Mouse (Mus musculus): ENCODE measurements around the gene Btrc. TPM values are rescaled to one million over a fixed set of nuclear protein-coding genes. Genes with fewer than 3 reads are reported as not detected.

Gene Btrc
- polyA plus RNA-seq, 1 experiment from 2014 or later: 45.0 TPM

GRCm38 (mm10) chr19:45446631-45447030 is 83.1 kb downstream of the Btrc start:
- no peaks in the 10 kb centered on the region for H3K27me3 ChIP-seq (replicated peaks; ENCODE audit: control insufficient read depth, insufficient read depth, low read length)
- H3K27ac ChIP-seq (replicated peaks; ENCODE audit: low read depth, low read length): no peak overlapping the region
- peaks cover 7% of the 10 kb centered on the region for H3K4me1 ChIP-seq (ENCODE audit: control insufficient read depth, insufficient read depth, low read length)
- no peak for DNase-seq (ENCODE audit: low spot score)
- no peaks in the 10 kb centered on the region for H3K9me3 ChIP-seq (ENCODE audit: control insufficient read depth, low read length)
- WGBS: 57% methylated on average over 7 of the region's 7 CpGs
- no peaks in the 10 kb centered on the region for H3K36me3 ChIP-seq (ENCODE audit: control insufficient read depth, insufficient read depth, low read length)
- no peak overlapping the region for H3K4me3 ChIP-seq (ENCODE audit: low read depth, low read length)
- no peak for ATAC-seq (ENCODE audit: low read depth)
- H3K9ac ChIP-seq (ENCODE audit: low read depth, low read length): no peak overlapping the region
- no peak overlapping the region for H3K4me2 ChIP-seq (ENCODE audit: low read depth, low read length)

DNA sequence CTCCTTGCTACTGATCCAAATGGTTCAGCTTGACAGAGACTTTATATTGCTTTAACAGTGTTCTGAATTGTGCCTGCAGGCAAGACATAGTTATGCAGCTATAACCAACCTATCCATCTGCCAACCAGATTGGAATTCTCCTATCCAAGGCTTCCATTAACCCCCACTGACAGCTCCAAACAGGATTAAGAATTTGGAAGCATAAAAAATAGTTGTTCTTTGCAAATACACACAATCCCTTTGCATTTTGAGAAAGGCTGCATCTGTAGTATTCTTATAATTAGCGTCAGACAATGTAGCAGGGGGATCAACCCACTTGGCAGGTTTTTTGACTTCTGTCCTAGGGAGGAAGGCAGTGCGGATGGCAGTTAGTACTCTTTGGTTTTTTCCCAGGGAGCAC is 83.7 kb downstream of the Btrc start:
- WGBS: 70% methylated on average over 2 of the region's 2 CpGs
- H3K9me3 ChIP-seq (ENCODE audit: control insufficient read depth, low read length): no peaks in the 10 kb centered on the region

DNA sequence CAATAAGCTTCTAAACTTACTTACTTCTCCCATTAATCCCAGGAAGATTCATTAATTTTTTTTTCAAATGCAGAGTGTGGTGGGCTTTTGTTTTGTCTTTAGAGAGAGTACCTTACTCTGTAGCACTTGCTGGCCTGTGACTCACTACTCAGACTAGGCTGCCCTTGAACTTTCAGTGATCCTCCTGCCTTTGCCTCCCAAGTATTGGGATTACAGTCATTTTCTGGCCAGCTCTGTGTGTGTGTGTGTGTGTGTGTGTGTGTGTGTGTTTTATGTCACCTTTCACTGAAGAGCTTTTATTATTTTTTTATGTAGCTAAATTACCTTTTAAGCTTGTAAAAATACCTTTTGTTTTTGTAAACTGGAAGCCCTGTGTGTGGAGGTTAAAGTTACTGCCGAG is 84.4 kb downstream of the Btrc start:
- H3K9me3 ChIP-seq (ENCODE audit: control insufficient read depth, low read length): no peaks in the 10 kb centered on the region
- H3K9ac ChIP-seq (ENCODE audit: low read depth, low read length): no peak overlapping the region
- H3K36me3 ChIP-seq (ENCODE audit: control insufficient read depth, insufficient read depth, low read length): no peaks in the 10 kb centered on the region
- peaks cover 7% of the 10 kb centered on the region for H3K4me1 ChIP-seq (ENCODE audit: control insufficient read depth, insufficient read depth, low read length)
- H3K4me3 ChIP-seq (ENCODE audit: low read depth, low read length): no peak overlapping the region
- DNase-seq (ENCODE audit: low spot score): no peak
- WGBS: 83% methylated on average over 1 of the region's 1 CpGs
- H3K27ac ChIP-seq (replicated peaks; ENCODE audit: low read depth, low read length): no peak overlapping the region
- H3K27me3 ChIP-seq (replicated peaks; ENCODE audit: control insufficient read depth, insufficient read depth, low read length): no peaks in the 10 kb centered on the region
- no peak for ATAC-seq (ENCODE audit: low read depth)
- no peak overlapping the region for H3K4me2 ChIP-seq (ENCODE audit: low read depth, low read length)

More for the DNA sequence above, 83.7 kb downstream of the Btrc start:
- DNase-seq (ENCODE audit: low spot score) (no peak), ATAC-seq (ENCODE audit: low read depth) (no peak)
- Histone ChIP-seq H3K4me1 (ENCODE audit: control insufficient read depth, insufficient read depth, low read length) (peaks cover 7% of the 10 kb centered on the region), H3K36me3 (ENCODE audit: control insufficient read depth, insufficient read depth, low read length) (no peaks in the 10 kb centered on the region), H3K27ac (replicated peaks; ENCODE audit: low read depth, low read length) (no peak overlapping the region), H3K27me3 (replicated peaks; ENCODE audit: control insufficient read depth, insufficient read depth, low read length) (no peaks in the 10 kb centered on the region), H3K9ac (ENCODE audit: low read depth, low read length) (no peak overlapping the region), H3K4me3 (ENCODE audit: low read depth, low read length) (no peak overlapping the region), H3K4me2 (ENCODE audit: low read depth, low read length) (no peak overlapping the region)

- Histone ChIP-seq H3K4me2 (ENCODE audit: low read depth, low read length) (no peak overlapping the region), H3K4me1 (ENCODE audit: control insufficient read depth, insufficient read depth, low read length) (no peaks in the 10 kb centered on the region), H3K9me3 (ENCODE audit: control insufficient read depth, low read length) (no peaks in the 10 kb centered on the region), H3K36me3 (ENCODE audit: control insufficient read depth, insufficient read depth, low read length) (no peaks in the 10 kb centered on the region), H3K27ac (replicated peaks; ENCODE audit: low read depth, low read length) (no peak overlapping the region), H3K4me3 (ENCODE audit: low read depth, low read length) (no peak overlapping the region), H3K9ac (ENCODE audit: low read depth, low read length) (no peak overlapping the region), H3K27me3 (replicated peaks; ENCODE audit: control insufficient read depth, insufficient read depth, low read length) (no peaks in the 10 kb centered on the region)
- DNase-seq (ENCODE audit: low spot score) (no peak), ATAC-seq (ENCODE audit: low read depth) (no peak)
- over 99% methylated on average over 3 of the region's 3 CpGs for WGBS
These were observed 90.9 kb downstream of the Btrc start for GRCm38 (mm10) chr19:45454391-45454790.

- no peaks in the 10 kb centered on the region for H3K27me3 ChIP-seq (replicated peaks; ENCODE audit: control insufficient read depth, insufficient read depth, low read length)
- no peaks in the 10 kb centered on the region; the same call in 1 of the 2 replicates for H3K4me1 ChIP-seq (ENCODE audit: control insufficient read depth, insufficient read depth, low read length)
- ATAC-seq (ENCODE audit: low read depth): no peak
- no peak overlapping the region for H3K9ac ChIP-seq (ENCODE audit: low read depth, low read length)
- no peaks in the 10 kb centered on the region for H3K36me3 ChIP-seq (ENCODE audit: control insufficient read depth, insufficient read depth, low read length)
- H3K4me2 ChIP-seq (ENCODE audit: low read depth, low read length): no peak overlapping the region
- no peaks in the 10 kb centered on the region for H3K9me3 ChIP-seq (ENCODE audit: control insufficient read depth, low read length)
- no peak for DNase-seq (ENCODE audit: low spot score)
- 87% methylated on average over 7 of the region's 7 CpGs for WGBS
- no peak overlapping the region for H3K4me3 ChIP-seq (ENCODE audit: low read depth, low read length)
- H3K27ac ChIP-seq (replicated peaks; ENCODE audit: low read depth, low read length): no peak overlapping the region
These were observed 93.4 kb downstream of the Btrc start for GRCm38 (mm10) chr19:45456896-45457295.

GRCm38 (mm10) chr19:45458702-45459101 is 95.2 kb downstream of the Btrc start:
- DNase-seq (ENCODE audit: low spot score): no peak
- no peaks in the 10 kb centered on the region for H3K27me3 ChIP-seq (replicated peaks; ENCODE audit: control insufficient read depth, insufficient read depth, low read length)
- no peak overlapping the region for H3K4me3 ChIP-seq (ENCODE audit: low read depth, low read length)
- H3K9ac ChIP-seq (ENCODE audit: low read depth, low read length): no peak overlapping the region
- no peaks in the 10 kb centered on the region for H3K9me3 ChIP-seq (ENCODE audit: control insufficient read depth, low read length)
- ATAC-seq (ENCODE audit: low read depth): no peak
- H3K4me2 ChIP-seq (ENCODE audit: low read depth, low read length): no peak overlapping the region
- H3K27ac ChIP-seq (replicated peaks; ENCODE audit: low read depth, low read length): no peak overlapping the region
- 47% methylated on average over 7 of the region's 7 CpGs for WGBS
- no peaks in the 10 kb centered on the region; the same call in 1 of the 2 replicates for H3K4me1 ChIP-seq (ENCODE audit: control insufficient read depth, insufficient read depth, low read length)
- no peaks in the 10 kb centered on the region for H3K36me3 ChIP-seq (ENCODE audit: control insufficient read depth, insufficient read depth, low read length)

DNA sequence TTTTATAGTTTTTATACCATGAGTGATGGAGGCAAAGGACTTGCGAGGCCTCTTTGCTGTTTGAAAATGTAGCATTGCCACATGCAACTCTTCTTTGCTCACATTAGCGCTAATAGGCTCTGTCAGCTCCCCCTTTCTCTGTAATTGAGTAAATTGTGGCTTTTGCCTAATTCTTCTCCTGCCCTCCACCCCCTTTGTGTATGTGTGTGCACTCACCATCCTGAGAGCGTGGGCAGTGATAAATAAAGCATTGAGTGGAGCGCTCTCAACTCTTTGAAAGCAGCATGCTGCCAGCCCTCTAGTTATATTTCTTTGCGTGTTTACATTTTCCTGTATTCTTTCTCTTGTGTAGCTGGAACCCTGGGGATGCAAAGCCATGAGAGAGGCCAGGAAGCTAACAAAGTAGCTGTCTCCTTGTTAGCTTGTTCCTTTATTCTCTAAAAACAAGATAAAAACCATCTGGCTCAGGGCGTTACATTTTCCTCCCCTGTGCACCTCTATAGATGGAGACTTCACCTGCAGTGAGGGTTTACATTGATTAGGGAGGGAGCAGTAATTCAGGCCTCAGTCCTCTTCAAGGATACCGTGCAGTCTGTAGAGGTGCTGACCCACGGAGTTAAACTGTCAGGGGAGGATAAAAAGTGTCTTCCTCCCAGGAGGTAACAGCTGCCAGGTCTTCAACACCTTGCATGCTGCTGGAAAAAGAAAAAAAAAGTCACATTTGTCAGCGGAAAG is 96.6 kb downstream of the Btrc start:
- WGBS: 50% methylated on average over 9 of the region's 9 CpGs
- ATAC-seq (ENCODE audit: low read depth): no peak

GRCm38 (mm10) chr19:45460749-45461736 is 97.5 kb downstream of the Btrc start:
- Histone ChIP-seq H3K9ac (ENCODE audit: low read depth, low read length) (no peak overlapping the region), H3K9me3 (ENCODE audit: control insufficient read depth, low read length) (no peaks in the 10 kb centered on the region), H3K36me3 (ENCODE audit: control insufficient read depth, insufficient read depth, low read length) (no peaks in the 10 kb centered on the region), H3K27ac (replicated peaks; ENCODE audit: low read depth, low read length) (no peak overlapping the region), H3K4me1 (ENCODE audit: control insufficient read depth, insufficient read depth, low read length) (no peaks in the 10 kb centered on the region; the same call in 1 of the 2 replicates), H3K27me3 (replicated peaks; ENCODE audit: control insufficient read depth, insufficient read depth, low read length) (no peaks in the 10 kb centered on the region), H3K4me3 (ENCODE audit: low read depth, low read length) (no peak overlapping the region), H3K4me2 (ENCODE audit: low read depth, low read length) (no peak overlapping the region)
- peak; percentile 74 for DNase-seq (ENCODE audit: low spot score)
- 62% methylated on average over 10 of the region's 10 CpGs for WGBS
- no peak for ATAC-seq (ENCODE audit: low read depth)

More for the DNA sequence above, 96.6 kb downstream of the Btrc start:
- H3K4me2 ChIP-seq (ENCODE audit: low read depth, low read length): no peak overlapping the region
- H3K9ac ChIP-seq (ENCODE audit: low read depth, low read length): no peak overlapping the region
- no peaks in the 10 kb centered on the region for H3K9me3 ChIP-seq (ENCODE audit: control insufficient read depth, low read length)
- H3K4me3 ChIP-seq (ENCODE audit: low read depth, low read length): no peak overlapping the region
- no peaks in the 10 kb centered on the region; the same call in 1 of the 2 replicates for H3K4me1 ChIP-seq (ENCODE audit: control insufficient read depth, insufficient read depth, low read length)
- no peaks in the 10 kb centered on the region for H3K36me3 ChIP-seq (ENCODE audit: control insufficient read depth, insufficient read depth, low read length)
- H3K27me3 ChIP-seq (replicated peaks; ENCODE audit: control insufficient read depth, insufficient read depth, low read length): no peaks in the 10 kb centered on the region
- no peak overlapping the region for H3K27ac ChIP-seq (replicated peaks; ENCODE audit: low read depth, low read length)
- DNase-seq (ENCODE audit: low spot score): no peak
